Mouse (Mus musculus): ENCODE data around the gene Gne.

DNA sequence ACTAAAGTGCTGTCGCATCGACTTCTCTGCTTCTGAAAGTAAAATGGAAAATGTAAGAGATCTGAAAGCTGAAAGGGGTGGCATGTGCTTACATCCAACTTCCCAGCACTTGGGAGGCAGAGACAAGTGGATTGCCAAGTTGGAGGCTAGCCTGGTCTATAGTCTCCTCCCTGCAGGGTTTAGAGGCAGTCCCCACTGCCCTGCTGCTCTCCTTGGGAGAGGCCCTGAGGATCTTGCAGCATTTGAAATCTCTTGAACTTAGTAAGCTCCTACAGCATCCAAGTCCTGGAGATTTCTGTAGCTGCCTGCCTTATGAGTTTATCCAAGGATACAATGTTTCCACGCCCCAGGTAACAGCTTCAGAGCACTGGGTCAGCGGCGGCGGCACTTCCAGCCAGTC lies 24.3 kb upstream of the Gne start:
- TF ChIP-seq TAL1 (IDR thresholded peaks at IDR 0.05; ENCODE audit: low read length), result no peak
- TF ChIP-seq GATA1 (IDR thresholded peaks at IDR 0.05; ENCODE audit: low read length), result no peak

Measured in erythroblast, embryonic 14.5 days (primary cell).